Mouse (Mus musculus): ENCODE measurements at regions not wholly inside any gene's neighbourhood (a gene's known extent, or its start where the extent isn't known, plus 50 kb on each side); places are given as distances from the start of the nearest gene placed in this dataset.

- H3K27ac ChIP-seq, result no peak overlapping the region
- H3K4me3 ChIP-seq (ENCODE audit: inconsistent target), result no peak overlapping the region
- H3K79me2 ChIP-seq (ENCODE audit: inconsistent target), result no peaks in the 10 kb centered on the region
- 100% methylated on average over 1 of the region's 1 CpGs for whole genome bisulfite sequencing (ENCODE audit: missing documents)
- H3K36me3 ChIP-seq (ENCODE audit: inconsistent target), result no peaks in the 10 kb centered on the region
These were observed 733.4 kb upstream of the Tbl1xr1 start for GRCm38 (mm10) chr3:21343095-21343494.

DNA sequence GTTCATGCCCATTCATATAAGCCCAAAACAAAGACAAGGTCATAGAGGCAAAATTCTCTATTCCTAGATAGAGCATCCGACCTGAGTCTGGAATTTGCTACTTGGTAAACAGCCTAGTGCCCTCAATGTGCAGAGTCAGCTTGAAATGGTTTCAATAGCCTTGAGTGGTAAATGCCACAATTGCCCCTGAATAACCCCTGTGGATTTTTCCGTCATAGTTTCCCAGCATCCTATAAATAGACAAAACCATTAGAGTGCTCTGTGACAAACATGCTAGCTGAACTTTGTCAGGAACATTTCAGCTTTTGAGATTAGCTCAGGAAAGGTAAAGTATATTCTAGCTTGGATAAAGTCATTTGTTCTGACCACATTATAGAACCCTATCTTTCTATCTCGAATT lies 727.0 kb upstream of the Tbl1xr1 start:
- Histone ChIP-seq H3K4me3 (ENCODE audit: inconsistent target) (no peak overlapping the region), H3K27ac (no peak overlapping the region), H3K79me2 (ENCODE audit: inconsistent target) (no peaks in the 10 kb centered on the region), H3K36me3 (ENCODE audit: inconsistent target) (no peaks in the 10 kb centered on the region)
- WGBS (ENCODE audit: missing documents), result 94% methylated on average over 3 of the region's 3 CpGs

DNA sequence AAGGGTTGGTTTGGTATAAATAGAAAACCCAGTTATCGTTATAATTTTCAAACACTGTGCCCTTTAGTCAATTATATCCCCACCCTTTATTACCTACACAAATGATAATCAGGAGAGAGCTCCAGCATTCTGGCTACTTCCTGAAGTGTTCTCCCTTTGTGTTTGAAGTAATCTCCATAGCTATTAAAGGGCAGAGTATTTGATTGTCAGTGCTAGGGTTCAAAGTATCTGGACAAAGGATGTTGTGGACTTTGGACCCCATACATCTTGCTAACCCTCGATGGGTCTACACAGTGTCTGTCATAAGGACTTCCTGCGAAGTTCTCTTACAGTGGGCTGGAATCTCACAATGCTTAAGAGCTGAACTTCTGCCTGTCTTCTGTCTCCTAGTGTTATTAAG lies 720.3 kb upstream of the Tbl1xr1 start:
- H3K79me2 ChIP-seq (ENCODE audit: inconsistent target), result no peaks in the 10 kb centered on the region
- 80% methylated on average over 3 of the region's 3 CpGs for WGBS (ENCODE audit: missing documents)
- H3K36me3 ChIP-seq (ENCODE audit: inconsistent target), result no peaks in the 10 kb centered on the region
- no peak overlapping the region for H3K27ac ChIP-seq
- H3K4me3 ChIP-seq (ENCODE audit: inconsistent target), result no peak overlapping the region

DNA sequence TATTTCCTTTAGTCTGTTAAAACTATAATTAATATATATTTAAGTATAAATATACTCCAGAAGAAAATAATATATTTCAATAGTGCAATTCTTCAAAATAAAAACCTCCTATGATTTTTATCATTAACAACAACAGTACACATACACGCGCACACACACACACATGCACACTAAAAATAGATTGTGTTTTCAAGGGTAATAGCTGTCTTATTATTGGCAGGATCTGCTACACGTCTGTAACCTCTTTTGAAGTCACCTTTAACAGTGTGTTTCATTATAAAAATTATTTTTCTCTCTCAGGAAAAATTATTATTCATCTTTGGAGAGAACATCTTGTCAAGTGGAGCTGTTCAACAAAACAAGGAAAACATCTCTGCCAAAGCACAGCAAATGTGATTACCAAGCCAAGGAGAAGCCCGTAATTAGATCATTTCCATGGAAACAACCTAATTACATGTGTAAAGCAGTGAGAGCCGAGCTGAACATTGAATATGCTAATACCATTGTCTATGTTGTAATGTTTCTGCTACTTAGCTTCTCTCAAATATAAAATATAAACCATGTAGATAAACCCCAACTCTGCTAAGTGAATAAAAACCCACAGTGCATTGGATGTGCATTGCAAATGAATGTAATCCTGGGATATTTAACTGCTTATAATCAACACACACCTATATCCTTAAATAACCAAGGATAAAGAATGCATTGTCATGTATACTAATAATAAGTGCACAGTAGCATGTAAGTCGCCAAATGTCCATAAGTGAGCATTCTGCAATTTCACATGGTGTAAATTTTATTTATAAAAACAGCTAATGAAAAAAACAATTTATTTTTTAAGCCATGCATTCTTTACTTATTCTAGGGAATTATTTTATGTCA lies 719.4 kb upstream of the Tbl1xr1 start:
- 90% methylated on average over 6 of the region's 6 CpGs for WGBS (ENCODE audit: missing documents)
- H3K4me3 ChIP-seq (ENCODE audit: inconsistent target), result no peak overlapping the region
- no peaks in the 10 kb centered on the region for H3K36me3 ChIP-seq (ENCODE audit: inconsistent target)
- H3K27ac ChIP-seq, result no peak overlapping the region
- H3K79me2 ChIP-seq (ENCODE audit: inconsistent target), result no peaks in the 10 kb centered on the region

DNA sequence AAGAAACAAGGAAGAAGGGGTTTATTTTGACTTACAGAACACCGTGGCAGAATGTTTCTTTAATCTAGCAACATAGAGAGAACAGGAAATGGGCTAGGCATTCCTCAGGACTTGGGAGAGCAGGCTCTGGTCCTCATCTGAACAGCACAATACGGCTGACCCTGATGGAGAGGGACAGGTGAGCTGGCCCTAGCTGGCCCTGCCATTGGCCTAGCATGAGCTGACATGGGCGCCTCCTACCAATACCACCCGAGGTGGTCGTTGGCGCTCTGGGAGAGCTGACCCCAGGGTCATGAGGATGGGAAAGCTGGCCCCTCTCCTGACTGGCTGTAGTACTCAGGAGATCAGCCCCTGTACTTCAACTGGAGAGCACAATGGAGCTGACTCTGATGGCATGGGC lies 718.4 kb upstream of the Tbl1xr1 start:
- Histone ChIP-seq H3K36me3 (ENCODE audit: inconsistent target) (no peaks in the 10 kb centered on the region), H3K79me2 (ENCODE audit: inconsistent target) (no peaks in the 10 kb centered on the region), H3K4me3 (ENCODE audit: inconsistent target) (no peak overlapping the region), H3K27ac (no peak overlapping the region)
- WGBS (ENCODE audit: missing documents), result 89% methylated on average over 6 of the region's 6 CpGs

- H3K4me3 ChIP-seq (ENCODE audit: inconsistent target), result no peak overlapping the region
- 84% methylated on average over 3 of the region's 3 CpGs for WGBS (ENCODE audit: missing documents)
- no peaks in the 10 kb centered on the region for H3K36me3 ChIP-seq (ENCODE audit: inconsistent target)
These were observed 715.4 kb upstream of the Tbl1xr1 start for GRCm38 (mm10) chr3:21361069-21361468.

GRCm38 (mm10) chr3:21379816-21380215 lies 696.6 kb upstream of the Tbl1xr1 start:
- no peaks in the 10 kb centered on the region for H3K79me2 ChIP-seq (ENCODE audit: inconsistent target)
- no peak overlapping the region for H3K27ac ChIP-seq
- H3K36me3 ChIP-seq (ENCODE audit: inconsistent target), result no peaks in the 10 kb centered on the region
- WGBS (ENCODE audit: missing documents), result 96% methylated on average over 2 of the region's 2 CpGs
- H3K4me3 ChIP-seq (ENCODE audit: inconsistent target), result no peak overlapping the region

More at GRCm38 (mm10) chr3:21361069-21361468, 715.4 kb upstream of the Tbl1xr1 start:
- Histone ChIP-seq H3K27ac (no peak overlapping the region), H3K79me2 (ENCODE audit: inconsistent target) (no peaks in the 10 kb centered on the region)

- WGBS (ENCODE audit: missing documents), result 89% methylated on average over 3 of the region's 3 CpGs
- H3K36me3 ChIP-seq (ENCODE audit: inconsistent target), result no peaks in the 10 kb centered on the region
- no peak overlapping the region for H3K27ac ChIP-seq
- H3K4me3 ChIP-seq (ENCODE audit: inconsistent target), result no peak overlapping the region
- no peaks in the 10 kb centered on the region for H3K79me2 ChIP-seq (ENCODE audit: inconsistent target)
These were observed 695.4 kb upstream of the Tbl1xr1 start for GRCm38 (mm10) chr3:21381072-21381471.

GRCm38 (mm10) chr3:21403551-21403950 lies 672.9 kb upstream of the Tbl1xr1 start:
- WGBS (ENCODE audit: missing documents), result 94% methylated on average over 2 of the region's 2 CpGs
- Histone ChIP-seq H3K4me3 (ENCODE audit: inconsistent target) (no peak overlapping the region), H3K27ac (no peak overlapping the region), H3K36me3 (ENCODE audit: inconsistent target) (no peaks in the 10 kb centered on the region), H3K79me2 (ENCODE audit: inconsistent target) (no peaks in the 10 kb centered on the region)

DNA sequence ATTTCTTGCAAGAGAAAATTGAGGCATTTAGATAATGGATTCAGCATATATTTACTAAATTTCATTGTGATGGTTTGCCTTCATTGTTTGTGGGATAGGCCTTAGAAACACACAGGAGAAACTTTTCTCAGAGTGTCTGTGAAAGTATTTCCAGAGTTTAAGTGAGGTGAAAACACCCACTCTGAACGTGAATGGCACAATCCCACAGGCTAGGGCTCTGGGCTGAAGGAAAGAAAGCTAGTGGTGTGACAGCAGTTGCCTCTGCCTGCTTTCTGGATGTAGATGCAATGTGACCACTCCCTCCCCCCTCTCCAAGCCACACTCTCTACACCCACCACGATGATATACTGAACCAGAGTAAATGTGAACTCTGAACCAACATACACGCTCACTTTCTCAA lies 672.4 kb upstream of the Tbl1xr1 start:
- WGBS (ENCODE audit: missing documents), result 93% methylated on average over 3 of the region's 3 CpGs
- Histone ChIP-seq H3K4me3 (ENCODE audit: inconsistent target) (no peak overlapping the region), H3K36me3 (ENCODE audit: inconsistent target) (no peaks in the 10 kb centered on the region), H3K27ac (no peak overlapping the region), H3K79me2 (ENCODE audit: inconsistent target) (no peaks in the 10 kb centered on the region)

- Histone ChIP-seq H3K4me3 (ENCODE audit: inconsistent target) (no peak overlapping the region), H3K79me2 (ENCODE audit: inconsistent target) (no peaks in the 10 kb centered on the region), H3K27ac (no peak overlapping the region), H3K36me3 (ENCODE audit: inconsistent target) (no peaks in the 10 kb centered on the region)
- 85% methylated on average over 5 of the region's 5 CpGs for WGBS (ENCODE audit: missing documents)
These were observed 669.4 kb upstream of the Tbl1xr1 start for GRCm38 (mm10) chr3:21407077-21407476.

GRCm38 (mm10) chr3:21412010-21412409 lies 664.4 kb upstream of the Tbl1xr1 start:
- no peak overlapping the region for H3K4me3 ChIP-seq (ENCODE audit: inconsistent target)
- WGBS (ENCODE audit: missing documents), result 48% methylated on average over 2 of the region's 2 CpGs
- no peaks in the 10 kb centered on the region for H3K36me3 ChIP-seq (ENCODE audit: inconsistent target)
- H3K79me2 ChIP-seq (ENCODE audit: inconsistent target), result no peaks in the 10 kb centered on the region
- H3K27ac ChIP-seq, result no peak overlapping the region

GRCm38 (mm10) chr3:21423139-21423538 lies 653.3 kb upstream of the Tbl1xr1 start:
- no peaks in the 10 kb centered on the region for H3K36me3 ChIP-seq (ENCODE audit: inconsistent target)
- no peak overlapping the region for H3K4me3 ChIP-seq (ENCODE audit: inconsistent target)
- H3K27ac ChIP-seq, result no peak overlapping the region
- 97% methylated on average over 5 of the region's 5 CpGs for WGBS (ENCODE audit: missing documents)
- H3K79me2 ChIP-seq (ENCODE audit: inconsistent target), result no peaks in the 10 kb centered on the region

- 86% methylated on average over 2 of the region's 6 CpGs for WGBS (ENCODE audit: missing documents)
- Histone ChIP-seq H3K36me3 (ENCODE audit: inconsistent target) (no peaks in the 10 kb centered on the region), H3K79me2 (ENCODE audit: inconsistent target) (no peaks in the 10 kb centered on the region), H3K27ac (no peak overlapping the region), H3K4me3 (ENCODE audit: inconsistent target) (no peak overlapping the region)
These were observed 649.9 kb upstream of the Tbl1xr1 start for GRCm38 (mm10) chr3:21426538-21426937.

- Histone ChIP-seq H3K27ac (no peak overlapping the region), H3K79me2 (ENCODE audit: inconsistent target) (no peaks in the 10 kb centered on the region), H3K4me3 (ENCODE audit: inconsistent target) (no peak overlapping the region), H3K36me3 (ENCODE audit: inconsistent target) (no peaks in the 10 kb centered on the region)
- 96% methylated on average over 6 of the region's 6 CpGs for WGBS (ENCODE audit: missing documents)
These were observed 648.9 kb upstream of the Tbl1xr1 start for GRCm38 (mm10) chr3:21427408-21428031.

Data from macrophage (primary cell).